Mouse (Mus musculus): Measurements from ENCODE around the gene Mast4.

Mast4 gene

GRCm38 (mm10) chr13:102866816-102867215 is 467.5 kb downstream of the Mast4 start:
- in situ Hi-C loops (cut with MboI, MseI), result loop anchor here (10.0 kb wide), 1 partner anchor 1098 kb away; no protein-coding TSS in a partner anchor

- in situ Hi-C loops (cut with MboI, MseI), result loop anchor here (10.0 kb wide), 1 partner anchor 1099 kb away; no protein-coding TSS in a partner anchor
Measured at GRCm38 (mm10) chr13:102865971-102866724, 468.1 kb downstream of the Mast4 start.

GRCm38 (mm10) chr13:102865494-102865893 is 468.8 kb downstream of the Mast4 start:
- in situ Hi-C loops (cut with MboI, MseI), result loop anchor here (10.0 kb wide), 1 partner anchor 1099 kb away; no protein-coding TSS in a partner anchor

GRCm38 (mm10) chr13:102864840-102865239 is 469.5 kb downstream of the Mast4 start:
- in situ Hi-C loops (cut with MboI, MseI), result loop anchor here (10.0 kb wide), 1 partner anchor 1100 kb away; no protein-coding TSS in a partner anchor

GRCm38 (mm10) chr13:102864079-102864478 is 470.2 kb downstream of the Mast4 start:
- in situ Hi-C loops (cut with MboI, MseI), result loop anchor here (10.0 kb wide), 1 partner anchor 1101 kb away; no protein-coding TSS in a partner anchor

- in situ Hi-C loops (cut with MboI, MseI), result loop anchor here (10.0 kb wide), 1 partner anchor 1102 kb away; no protein-coding TSS in a partner anchor
Measured at GRCm38 (mm10) chr13:102862981-102863380, 471.3 kb downstream of the Mast4 start.

- in situ Hi-C loops (cut with MboI, MseI), result loop anchor here (10.0 kb wide), 1 partner anchor 1102 kb away; no protein-coding TSS in a partner anchor
Measured at GRCm38 (mm10) chr13:102862397-102862796, 471.9 kb downstream of the Mast4 start.

GRCm38 (mm10) chr13:102860733-102861132 is 473.6 kb downstream of the Mast4 start:
- in situ Hi-C loops (cut with MboI, MseI), result loop anchor here (10.0 kb wide), 1 partner anchor 1104 kb away; no protein-coding TSS in a partner anchor

- in situ Hi-C loops (cut with MboI, MseI), result loop anchor here (10.0 kb wide), 1 partner anchor 1105 kb away; no protein-coding TSS in a partner anchor
Measured at GRCm38 (mm10) chr13:102860135-102860534, 474.2 kb downstream of the Mast4 start.

- in situ Hi-C loops (cut with MboI, MseI), result no loop called here
Measured at GRCm38 (mm10) chr13:102857539-102857838, 476.8 kb downstream of the Mast4 start.

- in situ Hi-C loops (cut with MboI, MseI), result no loop called here
Measured at GRCm38 (mm10) chr13:102856821-102857538, 477.3 kb downstream of the Mast4 start.

- in situ Hi-C loops (cut with MboI, MseI), result no loop called here
Measured at GRCm38 (mm10) chr13:102852865-102853264, 481.4 kb downstream of the Mast4 start.

- in situ Hi-C loops (cut with MboI, MseI), result no loop called here
Measured at GRCm38 (mm10) chr13:102851253-102851652, 483.0 kb downstream of the Mast4 start.

- in situ Hi-C loops (cut with MboI, MseI), result no loop called here
Measured at GRCm38 (mm10) chr13:102850594-102850993, 483.7 kb downstream of the Mast4 start.

- in situ Hi-C loops (cut with MboI, MseI), result no loop called here
Measured at GRCm38 (mm10) chr13:102849068-102849467, 485.2 kb downstream of the Mast4 start.

GRCm38 (mm10) chr13:102846473-102846872 is 487.8 kb downstream of the Mast4 start:
- in situ Hi-C loops (cut with MboI, MseI), result no loop called here

- in situ Hi-C loops (cut with MboI, MseI), result no loop called here
Measured at GRCm38 (mm10) chr13:102842715-102843114, 491.6 kb downstream of the Mast4 start.

- in situ Hi-C loops (cut with MboI, MseI), result no loop called here
Measured at GRCm38 (mm10) chr13:102842237-102842636, 492.1 kb downstream of the Mast4 start.

GRCm38 (mm10) chr13:102839741-102840482 is 494.4 kb downstream of the Mast4 start:
- in situ Hi-C loops (cut with MboI, MseI), result no loop called here

- in situ Hi-C loops (cut with MboI, MseI), result no loop called here
Measured at GRCm38 (mm10) chr13:102837427-102837826, 496.9 kb downstream of the Mast4 start.

GRCm38 (mm10) chr13:102835336-102835735 is 499.0 kb downstream of the Mast4 start:
- in situ Hi-C loops (cut with MboI, MseI), result no loop called here

GRCm38 (mm10) chr13:102818287-102818686 is 516.0 kb downstream of the Mast4 start:
- in situ Hi-C loops (cut with MboI, MseI), result no loop called here

Measured in T-helper 1 cell (primary cell).